Mouse (Mus musculus): ENCODE measurements around the gene Src. TPM values are rescaled to one million over a fixed set of nuclear protein-coding genes. Genes with fewer than 3 reads are reported as not detected.

The Src gene
- polyA plus RNA-seq, 1 experiment from 2014 or later = 3.1 TPM

DNA sequence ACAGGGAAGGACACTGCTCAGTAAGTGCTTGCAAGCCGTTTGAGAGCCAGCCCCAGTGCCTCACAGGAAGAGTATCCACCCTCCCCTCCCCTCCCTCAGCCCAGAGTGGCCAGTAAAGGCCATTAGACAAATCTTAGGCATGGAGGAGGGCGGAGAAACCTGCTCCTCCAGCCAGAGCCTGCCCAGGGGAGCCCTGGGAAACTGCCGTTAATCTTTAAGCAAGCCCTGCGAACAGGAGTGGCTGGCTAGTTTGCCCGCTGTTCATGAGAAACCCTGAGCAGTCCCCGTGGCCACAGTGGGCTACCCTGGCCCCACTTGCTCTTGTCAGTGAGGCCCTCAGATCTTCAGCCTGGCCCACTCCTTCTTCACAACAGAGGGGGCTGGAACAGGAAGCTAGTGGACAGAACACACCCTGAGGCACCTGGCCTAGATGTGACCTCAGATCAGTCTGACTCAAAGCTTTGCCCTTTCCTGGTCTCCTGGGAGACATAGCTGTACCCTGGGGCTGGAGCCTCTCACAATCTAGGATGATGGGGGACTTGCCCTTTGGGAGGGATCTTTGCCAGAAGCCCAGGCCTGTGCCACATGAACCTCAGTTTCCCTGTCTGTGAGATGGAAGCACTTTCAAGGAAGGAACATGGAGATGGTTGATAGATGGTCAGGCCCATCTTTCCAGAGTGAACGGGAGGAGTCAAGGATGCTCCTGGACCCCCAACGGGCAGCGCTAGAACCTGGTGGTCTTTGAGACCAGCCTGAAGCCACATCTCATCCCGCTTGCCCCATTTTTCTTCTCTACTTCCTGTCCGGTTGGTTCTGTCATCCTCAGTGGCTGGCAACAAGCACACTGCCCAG lies 4.8 kb downstream of the Src start:
- no peak overlapping the region for H3K4me3 ChIP-seq (ENCODE audit: inconsistent target)
- H3K36me3 ChIP-seq (ENCODE audit: inconsistent target) = no peaks in the 10 kb centered on the region
- H3K27ac ChIP-seq = no peak overlapping the region
- 80% methylated on average over 11 of the region's 11 CpGs for WGBS (ENCODE audit: missing documents)
- H3K79me2 ChIP-seq (ENCODE audit: inconsistent target) = no peaks in the 10 kb centered on the region

- H3K79me2 ChIP-seq (ENCODE audit: inconsistent target) = no peaks in the 10 kb centered on the region
- H3K4me3 ChIP-seq (ENCODE audit: inconsistent target) = no peak overlapping the region
- no peak overlapping the region for H3K27ac ChIP-seq
- H3K36me3 ChIP-seq (ENCODE audit: inconsistent target) = no peaks in the 10 kb centered on the region
- WGBS (ENCODE audit: missing documents) = 31% methylated on average over 9 of the region's 21 CpGs
Measured at GRCm38 (mm10) chr2:157423706-157424125, 5.5 kb downstream of the Src start.

GRCm38 (mm10) chr2:157424126-157424903 lies 6.1 kb downstream of the Src start:
- Histone ChIP-seq H3K27ac (no peak overlapping the region), H3K79me2 (ENCODE audit: inconsistent target) (no peaks in the 10 kb centered on the region), H3K4me3 (ENCODE audit: inconsistent target) (no peak overlapping the region), H3K36me3 (ENCODE audit: inconsistent target) (no peaks in the 10 kb centered on the region)
- WGBS (ENCODE audit: missing documents) = 7% methylated on average over 71 of the region's 98 CpGs

- Histone ChIP-seq H3K27ac (no peak overlapping the region), H3K79me2 (ENCODE audit: inconsistent target) (no peaks in the 10 kb centered on the region), H3K36me3 (ENCODE audit: inconsistent target) (no peaks in the 10 kb centered on the region), H3K4me3 (ENCODE audit: inconsistent target) (no peak overlapping the region)
- 90% methylated on average over 16 of the region's 16 CpGs for WGBS (ENCODE audit: missing documents)
Measured at GRCm38 (mm10) chr2:157424904-157425642, 6.8 kb downstream of the Src start.

- Histone ChIP-seq H3K36me3 (ENCODE audit: inconsistent target) (no peaks in the 10 kb centered on the region), H3K79me2 (ENCODE audit: inconsistent target) (no peaks in the 10 kb centered on the region), H3K27ac (no peak overlapping the region), H3K4me3 (ENCODE audit: inconsistent target) (no peak overlapping the region)
- 93% methylated on average over 6 of the region's 6 CpGs for WGBS (ENCODE audit: missing documents)
Measured at GRCm38 (mm10) chr2:157425643-157425988, 7.4 kb downstream of the Src start.

GRCm38 (mm10) chr2:157426171-157426570 lies 7.9 kb downstream of the Src start:
- WGBS (ENCODE audit: missing documents) = 84% methylated on average over 6 of the region's 6 CpGs
- H3K36me3 ChIP-seq (ENCODE audit: inconsistent target) = no peaks in the 10 kb centered on the region

GRCm38 (mm10) chr2:157427164-157427563 lies 8.9 kb downstream of the Src start:
- Histone ChIP-seq H3K4me3 (ENCODE audit: inconsistent target) (no peak overlapping the region), H3K27ac (no peak overlapping the region), H3K79me2 (ENCODE audit: inconsistent target) (no peaks in the 10 kb centered on the region), H3K36me3 (ENCODE audit: inconsistent target) (no peaks in the 10 kb centered on the region)
- WGBS (ENCODE audit: missing documents) = 94% methylated on average over 5 of the region's 5 CpGs

More at GRCm38 (mm10) chr2:157426171-157426570, 7.9 kb downstream of the Src start:
- H3K27ac ChIP-seq = no peak overlapping the region
- no peak overlapping the region for H3K4me3 ChIP-seq (ENCODE audit: inconsistent target)
- H3K79me2 ChIP-seq (ENCODE audit: inconsistent target) = no peaks in the 10 kb centered on the region

- H3K36me3 ChIP-seq (ENCODE audit: inconsistent target) = no peaks in the 10 kb centered on the region
- no peak overlapping the region for H3K4me3 ChIP-seq (ENCODE audit: inconsistent target)
- 40% methylated on average over 13 of the region's 13 CpGs for WGBS (ENCODE audit: missing documents)
- no peak overlapping the region for H3K27ac ChIP-seq
- H3K79me2 ChIP-seq (ENCODE audit: inconsistent target) = no peaks in the 10 kb centered on the region
Measured at GRCm38 (mm10) chr2:157428351-157429139, 10.3 kb downstream of the Src start.

DNA sequence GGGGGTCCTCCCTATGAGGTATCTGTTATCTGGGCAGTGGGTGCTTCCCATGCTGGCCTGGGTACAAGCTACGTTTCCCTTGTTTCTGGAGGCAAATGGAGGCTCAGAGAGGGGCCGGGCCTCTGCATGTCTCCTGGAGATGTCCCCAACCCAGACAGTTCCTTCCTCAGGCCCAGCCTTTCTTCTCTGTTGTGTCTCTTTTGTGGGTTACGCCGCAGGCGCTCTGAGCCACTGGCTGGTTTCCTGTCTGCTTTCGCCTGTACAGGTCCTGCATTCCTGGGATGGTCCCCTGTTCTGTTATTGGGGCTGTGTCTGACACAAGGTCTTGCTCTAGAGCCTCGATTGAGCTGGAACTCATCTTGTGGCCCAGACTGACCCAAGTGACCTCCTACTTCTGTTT lies 11.5 kb downstream of the Src start:
- Histone ChIP-seq H3K79me2 (ENCODE audit: inconsistent target) (no peaks in the 10 kb centered on the region), H3K27ac (no peak overlapping the region), H3K36me3 (ENCODE audit: inconsistent target) (no peaks in the 10 kb centered on the region), H3K4me3 (ENCODE audit: inconsistent target) (no peak overlapping the region)
- 24% methylated on average over 7 of the region's 7 CpGs for WGBS (ENCODE audit: missing documents)

DNA sequence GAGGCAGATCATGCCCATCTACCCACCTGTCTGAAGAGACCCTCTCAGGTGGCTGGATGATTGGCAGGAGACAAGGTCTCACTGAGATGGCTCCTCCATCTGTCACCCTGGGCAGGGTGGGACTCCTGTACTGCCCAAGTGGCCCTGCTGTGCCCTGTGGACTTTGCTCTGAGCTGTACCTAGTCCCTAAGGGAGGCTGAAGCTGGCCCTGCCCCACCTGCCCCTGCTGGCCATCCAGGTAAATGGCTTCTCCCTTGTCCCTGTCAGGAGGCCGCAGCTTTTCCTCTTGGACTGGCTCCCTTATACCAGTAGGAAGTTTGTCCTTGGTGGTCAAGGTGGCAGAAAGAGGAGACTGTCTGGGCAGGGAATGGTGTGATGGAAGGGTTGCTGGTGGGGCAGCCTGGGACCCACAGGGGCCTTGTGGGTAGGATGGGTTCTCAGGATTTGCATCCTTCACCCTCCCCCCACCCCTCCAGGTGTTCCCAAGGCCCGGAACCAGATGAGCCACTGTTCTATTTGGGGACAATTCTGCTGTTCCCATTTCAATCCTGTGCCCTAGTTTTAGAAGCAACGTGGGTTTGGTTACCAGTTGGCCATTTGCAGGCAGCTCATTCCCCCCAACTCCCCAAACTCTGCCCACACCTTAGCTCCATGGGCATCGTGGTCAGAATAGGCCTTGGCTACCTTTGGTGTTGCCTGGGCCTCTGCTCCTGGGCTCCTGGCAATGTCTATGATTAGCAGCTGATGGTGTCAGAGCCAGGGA lies 12.6 kb downstream of the Src start:
- Histone ChIP-seq H3K36me3 (ENCODE audit: inconsistent target) (no peaks in the 10 kb centered on the region), H3K79me2 (ENCODE audit: inconsistent target) (no peaks in the 10 kb centered on the region), H3K27ac (no peak overlapping the region), H3K4me3 (ENCODE audit: inconsistent target) (no peak overlapping the region)
- WGBS (ENCODE audit: missing documents) = 88% methylated on average over 4 of the region's 4 CpGs

DNA sequence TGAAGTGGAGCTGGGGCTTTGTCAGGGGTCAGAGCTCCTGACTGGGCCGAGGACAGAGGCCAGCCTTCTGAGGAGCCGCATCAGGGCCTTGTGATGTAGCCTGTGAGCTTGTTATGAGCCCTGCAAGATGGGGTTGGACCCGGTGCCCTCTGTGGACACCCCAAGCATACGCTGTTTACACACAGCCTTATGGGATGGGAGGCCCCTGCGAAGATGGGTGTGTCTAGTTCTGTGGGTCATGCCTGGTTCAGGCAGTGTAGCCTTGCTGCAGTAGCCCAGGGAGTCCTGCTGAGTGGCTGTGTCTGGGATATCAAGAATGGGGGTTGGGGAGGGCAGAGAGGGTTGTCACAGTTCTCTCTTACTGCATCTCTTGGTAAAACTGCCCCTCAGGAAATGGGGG lies 13.7 kb downstream of the Src start:
- WGBS (ENCODE audit: missing documents) = 93% methylated on average over 5 of the region's 5 CpGs
- no peak overlapping the region for H3K4me3 ChIP-seq (ENCODE audit: inconsistent target)
- no peak overlapping the region for H3K27ac ChIP-seq
- no peaks in the 10 kb centered on the region for H3K36me3 ChIP-seq (ENCODE audit: inconsistent target)
- H3K79me2 ChIP-seq (ENCODE audit: inconsistent target) = no peaks in the 10 kb centered on the region

GRCm38 (mm10) chr2:157432476-157432875 lies 14.2 kb downstream of the Src start:
- 95% methylated on average over 9 of the region's 9 CpGs for WGBS (ENCODE audit: missing documents)
- Histone ChIP-seq H3K27ac (no peak overlapping the region), H3K36me3 (ENCODE audit: inconsistent target) (no peaks in the 10 kb centered on the region), H3K4me3 (ENCODE audit: inconsistent target) (no peak overlapping the region), H3K79me2 (ENCODE audit: inconsistent target) (no peaks in the 10 kb centered on the region)

- Histone ChIP-seq H3K27ac (no peak overlapping the region), H3K4me3 (ENCODE audit: inconsistent target) (no peak overlapping the region), H3K79me2 (ENCODE audit: inconsistent target) (no peaks in the 10 kb centered on the region), H3K36me3 (ENCODE audit: inconsistent target) (no peaks in the 10 kb centered on the region)
- WGBS (ENCODE audit: missing documents) = 85% methylated on average over 9 of the region's 9 CpGs
Measured at GRCm38 (mm10) chr2:157434041-157434440, 15.8 kb downstream of the Src start.
